Mouse (Mus musculus) liver, adult 2 months (tissue): ENCODE results near the gene Gm20388.

Experiments
- CTCF ChIP-seq: fragments of 200-500 bp; IDR thresholded peaks from 2 replicates; pipeline ENCODE4 v1.5.1; 2011; ENCODE audit warnings: low read depth, low read length, control low read depth
- POLR2A ChIP-seq: fragments of 200-500 bp; IDR thresholded peaks from 2 replicates; pipeline ENCODE4 v1.6.1; 2011; ENCODE audit warnings: low read length, control low read depth; ENCODE audit not compliant: insufficient read depth; ENCODE audit errors: extremely low read depth

DNA sequence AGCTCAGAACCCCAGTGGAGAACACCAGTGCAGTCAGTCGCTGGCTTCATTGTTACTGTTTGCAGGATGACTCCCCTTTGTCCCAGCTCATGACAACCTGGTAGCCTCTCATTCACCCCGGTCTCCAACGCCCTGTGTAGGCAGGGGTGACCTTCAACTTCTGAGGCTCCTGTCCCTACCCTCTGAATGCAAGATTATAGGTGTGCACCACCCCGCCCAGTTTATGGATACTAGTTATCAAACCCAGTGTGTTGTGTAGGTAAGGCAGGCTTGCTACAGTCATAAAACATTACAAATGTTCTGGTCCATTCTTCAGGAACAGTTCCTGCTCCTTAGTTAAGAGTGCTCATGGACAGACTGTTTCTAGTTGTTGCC, 3903.2 kb downstream of the Gm20388 start:
- no peak for TF ChIP-seq CTCF
- TF ChIP-seq POLR2A = no peak
